Mouse (Mus musculus) neural tube, embryonic 10.5 days (tissue): ENCODE results near the gene Bbs9.
"Not testable (repeated sequence)": the region's sequence is repeated elsewhere in the genome, so short reads cannot be mapped to it uniquely, and the experiment has no call there.

Source experiments
- DNase-seq: peaks from one replicate; pipeline ENCODE4 v3.0.0-alpha.2; 2017; ENCODE audit warnings: low spot score; ENCODE audit errors: extremely low spot score

The Bbs9 gene

GRCm38 (mm10) chr9:22834994-22835512 lies 359.5 kb downstream of the Bbs9 start:
- no peak for DNase-seq

GRCm38 (mm10) chr9:22837000-22837399 lies 361.5 kb downstream of the Bbs9 start:
- no peak for DNase-seq

- no peak for DNase-seq
These were observed 362.2 kb downstream of the Bbs9 start for GRCm38 (mm10) chr9:22837702-22838210.

GRCm38 (mm10) chr9:22846048-22846447 lies 370.5 kb downstream of the Bbs9 start:
- no peak for DNase-seq

- no peak for DNase-seq
These were observed 371.3 kb downstream of the Bbs9 start for GRCm38 (mm10) chr9:22846783-22847182.

- DNase-seq = no peak
These were observed 373.3 kb downstream of the Bbs9 start for GRCm38 (mm10) chr9:22848800-22849199.

- DNase-seq = no peak
These were observed 373.7 kb downstream of the Bbs9 start for GRCm38 (mm10) chr9:22849212-22849611.

- DNase-seq = not testable (repeated sequence)
These were observed 393.6 kb downstream of the Bbs9 start for GRCm38 (mm10) chr9:22869147-22869546.

- no peak for DNase-seq
These were observed 395.1 kb downstream of the Bbs9 start for GRCm38 (mm10) chr9:22870661-22871060.

- no peak for DNase-seq
These were observed 399.7 kb downstream of the Bbs9 start for GRCm38 (mm10) chr9:22875231-22875630.

- no peak for DNase-seq
These were observed 403.8 kb downstream of the Bbs9 start for GRCm38 (mm10) chr9:22879266-22879665.

GRCm38 (mm10) chr9:22886351-22886750 lies 410.8 kb downstream of the Bbs9 start:
- no peak for DNase-seq

GRCm38 (mm10) chr9:22905434-22905833 lies 429.9 kb downstream of the Bbs9 start:
- no peak for DNase-seq

GRCm38 (mm10) chr9:22916808-22917207 lies 441.3 kb downstream of the Bbs9 start:
- no peak for DNase-seq

- no peak for DNase-seq
These were observed 460.1 kb downstream of the Bbs9 start for GRCm38 (mm10) chr9:22935645-22936044.
